In genomic region chr6:5382583-5383215, GRCm38 (mm10) we compare ENCODE assay signal across 8 mouse cellular contexts. TPM values are rescaled to one million over a fixed set of nuclear protein-coding genes. Genes with fewer than 3 reads are reported as not detected.
DNase-seq lines count a peak whose midpoint lies in the region; ATAC-seq and TF ChIP-seq lines count a peak whose summit lies in the region.

No protein-coding gene starts in this region.

- H3K4me2 ChIP-seq in forebrain, embryonic 11.5 days (ENCODE audit: low read depth, low read length, severe bottlenecking), result peak overlapping the region; percentile 46
- peak overlapping the region; percentile 80 for H3K4me2 ChIP-seq in heart, embryonic 15.5 days
- H3K4me2 ChIP-seq in liver, embryonic 11.5 days, result peak overlapping the region; percentile 78
- peak overlapping the region; percentile 54 for H3K4me2 ChIP-seq in stomach, embryonic 14.5 days (replicated peaks; ENCODE audit: low read depth, low read length)

- peak; percentile 25 for TF ChIP-seq CTCF in E14TG2a.4 (conservative IDR thresholded peaks at IDR 0.05; ENCODE audit: low read length)

- no peaks in the 10 kb centered on the region for H3K9me3 ChIP-seq in E14TG2a.4 (ENCODE audit: low read length)
- H3K9me3 ChIP-seq in forebrain, embryonic 11.5 days (ENCODE audit: control insufficient read depth, low read length), result no peaks in the 10 kb centered on the region
- no peaks in the 10 kb centered on the region for H3K9me3 ChIP-seq in heart, embryonic 15.5 days (replicated peaks)
- no peaks in the 10 kb centered on the region for H3K9me3 ChIP-seq in liver, embryonic 11.5 days (ENCODE audit: control insufficient read depth, low read length)
- no peaks in the 10 kb centered on the region for H3K9me3 ChIP-seq in stomach, embryonic 14.5 days (ENCODE audit: control insufficient read depth, low read depth, low read length)

- H3K36me3 ChIP-seq in E14TG2a.4 (ENCODE audit: insufficient read depth, low read length), result no peaks in the 10 kb centered on the region
- no peaks in the 10 kb centered on the region for H3K36me3 ChIP-seq in forebrain, embryonic 11.5 days (ENCODE audit: control insufficient read depth, insufficient read depth, low read length)
- H3K36me3 ChIP-seq in heart, embryonic 15.5 days, result no peaks in the 10 kb centered on the region
- no peaks in the 10 kb centered on the region for H3K36me3 ChIP-seq in liver, embryonic 11.5 days (ENCODE audit: control insufficient read depth, insufficient read depth, low read length)
- no peaks in the 10 kb centered on the region for H3K36me3 ChIP-seq in stomach, embryonic 14.5 days (ENCODE audit: control insufficient read depth, insufficient read depth, low read length)

- H3K9ac ChIP-seq in forebrain, embryonic 11.5 days (ENCODE audit: low read length), result peak overlapping the region; percentile 57
- no peak overlapping the region; the same call in 1 of the 2 replicates for H3K9ac ChIP-seq in heart, embryonic 15.5 days
- peak overlapping the region; percentile 46 for H3K9ac ChIP-seq in liver, embryonic 11.5 days (ENCODE audit: low read depth, low read length)
- H3K9ac ChIP-seq in stomach, embryonic 14.5 days (replicated peaks; ENCODE audit: low read depth, low read length), result no peak overlapping the region

- H3K27ac ChIP-seq in forebrain, embryonic 11.5 days (ENCODE audit: low read depth, low read length), result peak overlapping the region; percentile 85
- H3K27ac ChIP-seq in heart, embryonic 15.5 days, result peak overlapping the region; percentile 4; the same call in 1 of the 2 replicates
- no peak overlapping the region for H3K27ac ChIP-seq in liver, embryonic 11.5 days (ENCODE audit: low read depth, low read length)
- H3K27ac ChIP-seq in stomach, embryonic 14.5 days (ENCODE audit: low read length), result peak overlapping the region; percentile 12; the same call in 1 of the 2 replicates

- H3K27me3 ChIP-seq in E14TG2a.4 (ENCODE audit: insufficient read depth, low read length), result peaks cover 11% of the 10 kb centered on the region
- no peaks in the 10 kb centered on the region for H3K27me3 ChIP-seq in forebrain, embryonic 11.5 days (ENCODE audit: control insufficient read depth, insufficient read depth, low read length)
- no peaks in the 10 kb centered on the region for H3K27me3 ChIP-seq in heart, embryonic 15.5 days
- no peaks in the 10 kb centered on the region for H3K27me3 ChIP-seq in liver, embryonic 11.5 days (replicated peaks; ENCODE audit: control insufficient read depth, insufficient read depth, low read length)
- H3K27me3 ChIP-seq in stomach, embryonic 14.5 days (ENCODE audit: control insufficient read depth, insufficient read depth, low read length), result no peaks in the 10 kb centered on the region

- peak; percentile 58 for DNase-seq in c-Kit-positive CD71-positive TER-119-negative erythroid progenitor cells, embryonic 14.5 days (ENCODE audit: low read depth)
- DNase-seq in forebrain, embryonic 11.5 days (ENCODE audit: low spot score), result peak; percentile 90
- DNase-seq in kidney, postnatal 14 days, result peak; percentile 80
- DNase-seq in liver, embryonic 11.5 days (ENCODE audit: low spot score), result peak; percentile 77
- peak; percentile 37 to 66 for DNase-seq in natural killer cell, adult 2 months (ENCODE audit: low spot score in 2 of 2)

- ATAC-seq in forebrain, embryonic 11.5 days (replicated peaks; ENCODE audit: low FRiP score), result peak; percentile 31; the same call in 1 of the 2 replicates
- peak; percentile 70 for ATAC-seq in heart, embryonic 15.5 days (replicated peaks; ENCODE audit: insufficient number of reproducible peaks, insufficient read depth, low FRiP score, low read depth)
- peak; percentile 73; the same call in 1 of the 2 replicates for ATAC-seq in liver, embryonic 11.5 days (replicated peaks; ENCODE audit: low FRiP score)
- peak; percentile 66; the same call in 1 of the 2 replicates for ATAC-seq in stomach, embryonic 14.5 days (ENCODE audit: insufficient number of reproducible peaks, insufficient read depth, low FRiP score, low read depth)

- no peak overlapping the region for H3K4me3 ChIP-seq in E14TG2a.4 (replicated peaks; ENCODE audit: low read length)
- H3K4me3 ChIP-seq in forebrain, embryonic 11.5 days (ENCODE audit: low read depth, low read length), result peak overlapping the region; percentile 12; the same call in 1 of the 2 replicates
- H3K4me3 ChIP-seq in heart, embryonic 15.5 days, result peak overlapping the region; percentile 49
- peak overlapping the region; percentile 35 for H3K4me3 ChIP-seq in liver, embryonic 11.5 days (ENCODE audit: low read depth, low read length)
- H3K4me3 ChIP-seq in stomach, embryonic 14.5 days (ENCODE audit: low read depth, low read length), result peak overlapping the region; percentile 24

- peaks cover 55% of the 10 kb centered on the region for H3K4me1 ChIP-seq in E14TG2a.4 (replicated peaks; ENCODE audit: low read depth, low read length)
- H3K4me1 ChIP-seq in forebrain, embryonic 11.5 days (replicated peaks; ENCODE audit: control insufficient read depth, insufficient read depth, low read length), result peaks cover 31% of the 10 kb centered on the region
- H3K4me1 ChIP-seq in heart, embryonic 15.5 days (replicated peaks), result peaks cover 20% of the 10 kb centered on the region
- H3K4me1 ChIP-seq in liver, embryonic 11.5 days (replicated peaks; ENCODE audit: control insufficient read depth, insufficient read depth, low read length), result peaks cover 23% of the 10 kb centered on the region
- H3K4me1 ChIP-seq in stomach, embryonic 14.5 days (ENCODE audit: control insufficient read depth, insufficient read depth, low read length), result peaks cover 23% of the 10 kb centered on the region

- under 1% methylated on average over 16 of the region's 16 CpGs for WGBS in forebrain, embryonic 11.5 days
- 2% methylated on average over 16 of the region's 16 CpGs for WGBS in heart, embryonic 15.5 days
- 3% methylated on average over 16 of the region's 16 CpGs for WGBS in liver, embryonic 11.5 days
- WGBS in stomach, embryonic 14.5 days, result 2% methylated on average over 16 of the region's 16 CpGs

RNA-seq across cellular contexts. Expression of gene Asb4, which starts 0.5 kb away (rescaled TPM):
- polyA plus RNA-seq in forebrain, embryonic 11.5 days (2014; fragmentation: Nextera tagmentation; extraction: Ambion mirVana), result 33.4 and 34.1 TPM in 2 replicates
- polyA plus RNA-seq in heart, embryonic 15.5 days (2015; fragmentation: Nextera tagmentation; extraction: Ambion mirVana), result 26.4 and 27.4 TPM in 2 replicates
- polyA plus RNA-seq in liver, embryonic 11.5 days (2014; fragmentation: Nextera tagmentation; extraction: Ambion mirVana), result 100 and 109 TPM in 2 replicates
- 12.4 and 15.8 TPM in 2 replicates for polyA plus RNA-seq in stomach, embryonic 14.5 days (2014; fragmentation: Nextera tagmentation; extraction: Ambion mirVana)

Comparison
In these comparisons a context has a peak if more than half of its experiments do, and no peak if none do; other contexts are left out.
1. H3K9ac ChIP-seq: peak in forebrain, embryonic 11.5 days (single experiment) and liver, embryonic 11.5 days (single experiment); none in heart, embryonic 15.5 days (single experiment) and stomach, embryonic 14.5 days (single experiment).
2. Peak in every context shown above with its lines, with median percentiles within 50 percentile points of each other: DNase-seq, ATAC-seq and H3K4me2 ChIP-seq.